Mouse (Mus musculus) right cerebral cortex, postnatal 25 days (tissue): ENCODE measurements around the gene Arhgap42.

Source experiments
- DNase-seq: peaks from one replicate; pipeline ENCODE4 v3.0.0; 2022

Arhgap42 gene

DNA sequence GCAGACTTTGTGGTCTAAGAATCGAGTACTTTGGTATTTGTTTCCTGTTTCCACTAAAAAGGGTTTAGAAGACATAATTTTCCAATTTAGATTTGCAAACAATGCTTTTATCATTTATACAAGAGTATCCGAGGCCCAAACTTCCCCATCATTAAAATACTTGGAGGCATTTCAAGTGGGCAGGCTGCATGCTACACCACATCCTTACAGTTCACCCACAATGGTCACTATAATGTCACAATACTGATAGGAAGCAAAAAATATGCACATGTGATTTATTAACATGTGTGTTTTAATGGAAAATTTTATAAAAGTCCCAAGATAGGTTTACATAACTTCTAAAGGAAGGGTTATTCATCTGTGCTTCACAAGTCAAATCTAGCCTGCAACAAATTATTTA is 242.4 kb downstream of the Arhgap42 start:
- DNase-seq: no peak

GRCm38 (mm10) chr9:8982315-8982714 is 256.6 kb downstream of the Arhgap42 start:
- DNase-seq: no peak

- DNase-seq: peak; percentile 40
Measured at GRCm38 (mm10) chr9:8977775-8978174, 261.1 kb downstream of the Arhgap42 start.

DNA sequence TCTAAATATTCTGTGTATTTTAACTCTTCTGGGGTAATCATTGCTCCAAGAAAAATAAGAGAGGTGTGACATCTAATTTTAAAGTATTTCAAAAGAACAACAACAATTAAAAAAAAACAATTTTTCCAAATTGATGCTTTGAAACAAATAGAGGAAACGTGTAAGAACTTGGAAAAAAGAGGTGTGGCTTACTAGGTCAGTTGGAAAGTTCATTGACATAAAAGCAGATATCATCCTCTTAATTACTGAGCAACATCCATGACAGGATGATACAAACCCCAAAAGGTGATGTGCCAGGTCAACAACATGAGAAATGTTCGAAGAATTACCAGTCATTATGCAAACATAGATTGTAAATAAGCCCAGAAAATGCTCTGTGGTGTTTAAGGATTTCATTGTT is 267.4 kb downstream of the Arhgap42 start, which contains the start of gene Gm16485:
Gene Gm16485, plus strand, starts transcription at position 301 of the 400 bp plus-strand sequence.
- DNase-seq: no peak

DNA sequence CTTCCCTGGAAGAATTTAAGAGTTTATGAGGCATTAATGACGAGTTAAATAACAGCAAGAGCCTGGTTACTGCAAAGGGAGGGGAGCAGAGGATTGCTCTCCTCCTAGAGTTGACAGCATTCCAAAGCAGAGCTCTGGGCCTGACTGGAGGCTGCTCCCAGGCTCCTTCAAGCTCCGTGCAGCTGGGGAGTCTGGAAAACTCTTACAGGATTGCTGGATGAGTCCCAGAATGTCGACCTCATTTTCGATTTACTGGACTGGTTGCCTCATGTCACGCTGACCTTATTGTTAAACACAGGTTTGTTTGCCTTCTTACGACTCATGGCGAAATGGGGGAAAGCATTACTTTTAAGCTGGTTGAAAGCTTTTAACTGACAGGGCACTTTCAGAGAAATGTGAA is 268.7 kb downstream of the Arhgap42 start:
- no peak for DNase-seq

- peak; percentile 10 for DNase-seq
Measured at GRCm38 (mm10) chr9:8964512-8965133, 274.3 kb downstream of the Arhgap42 start.

- DNase-seq: no peak
Measured at GRCm38 (mm10) chr9:8953306-8953705, 285.6 kb downstream of the Arhgap42 start.
